Mouse (Mus musculus): ENCODE results near the gene Sowahc. TPM values are rescaled to one million over a fixed set of nuclear protein-coding genes. Genes with fewer than 3 reads are reported as not detected.

Sowahc gene
- polyA plus RNA-seq, 1 experiment from 2014 or later: 12.4 TPM

DNA sequence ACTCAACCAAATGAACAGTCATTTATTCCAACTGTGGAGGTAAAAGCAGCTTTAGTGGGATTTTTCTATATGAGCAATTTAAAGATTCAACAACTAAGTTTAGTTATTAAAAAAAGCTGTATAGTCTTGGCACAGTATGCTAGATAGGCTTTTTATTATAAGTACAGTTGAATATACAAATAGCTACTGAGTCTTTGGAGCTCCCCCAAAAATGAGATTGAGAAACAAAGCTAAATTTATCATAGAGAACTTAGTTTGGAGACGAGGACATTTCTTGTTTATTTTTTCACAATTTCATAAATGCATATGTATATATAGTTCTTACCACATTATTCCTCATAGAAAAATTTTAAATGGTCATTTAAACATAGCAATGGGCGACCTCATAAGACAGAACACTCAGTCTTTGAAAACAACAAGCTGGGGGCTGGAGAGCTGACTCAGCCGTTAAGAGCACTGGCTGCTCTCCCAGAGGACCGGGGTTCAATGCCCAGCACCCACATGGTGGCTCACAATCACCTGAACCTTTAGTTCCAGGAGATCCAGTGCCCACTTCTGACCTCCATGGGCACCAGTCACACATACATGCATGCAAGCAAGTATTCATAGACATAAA is 7.6 kb downstream of the Sowahc start:
- peaks cover 6% of the 10 kb centered on the region for H3K36me3 ChIP-seq (replicated peaks)
- H3K9me3 ChIP-seq: no peaks in the 10 kb centered on the region
- no peak overlapping the region for H3K4me3 ChIP-seq
- H3K4me1 ChIP-seq: 0 out of 2 replicates have a peak, but pooled peaks cover 4% of the 10 kb centered on the region
- 83% methylated on average over 4 of the region's 4 CpGs for WGBS
- H3K27me3 ChIP-seq (replicated peaks; ENCODE audit: low read depth, poor library complexity, severe bottlenecking): no peaks in the 10 kb centered on the region
- no peak for DNase-seq (ENCODE audit: low spot score)
- H3K27ac ChIP-seq (replicated peaks): no peak overlapping the region

- 88% methylated on average over 2 of the region's 2 CpGs for WGBS
- Histone ChIP-seq H3K27me3 (replicated peaks; ENCODE audit: low read depth, poor library complexity, severe bottlenecking) (no peaks in the 10 kb centered on the region), H3K27ac (replicated peaks) (no peak overlapping the region), H3K9me3 (no peaks in the 10 kb centered on the region), H3K36me3 (replicated peaks) (no peaks in the 10 kb centered on the region), H3K4me1 (peaks cover 10% of the 10 kb centered on the region; the same call in 1 of the 2 replicates), H3K4me3 (no peak overlapping the region)
- DNase-seq (ENCODE audit: low spot score): no peak
These were observed 13.5 kb downstream of the Sowahc start for GRCm38 (mm10) chr10:59235227-59235626.

DNA sequence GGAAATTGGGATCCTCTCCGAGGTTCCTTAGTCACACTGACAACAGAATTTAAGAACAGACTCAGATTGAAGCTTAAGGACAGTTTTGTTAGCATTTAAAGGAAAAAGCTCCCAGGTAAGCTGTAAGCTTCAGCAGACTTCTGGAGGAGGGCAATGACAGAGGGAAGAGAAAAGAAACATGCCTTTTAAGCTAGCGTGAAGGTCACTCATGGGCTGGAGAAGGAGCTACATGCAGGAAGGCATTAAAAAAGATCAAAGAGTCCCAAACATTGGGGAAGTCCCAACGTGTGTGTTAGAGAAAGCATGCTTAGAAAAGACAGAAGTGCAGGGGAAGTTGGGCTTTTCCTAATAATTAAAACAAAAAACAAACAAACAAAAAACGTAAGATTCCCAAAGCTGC is 14.1 kb downstream of the Sowahc start:
- WGBS: 60% methylated on average over 4 of the region's 4 CpGs
- H3K27me3 ChIP-seq (replicated peaks; ENCODE audit: low read depth, poor library complexity, severe bottlenecking): no peaks in the 10 kb centered on the region
- peaks cover 10% of the 10 kb centered on the region; the same call in 1 of the 2 replicates for H3K4me1 ChIP-seq
- H3K9me3 ChIP-seq: no peaks in the 10 kb centered on the region
- H3K36me3 ChIP-seq (replicated peaks): no peaks in the 10 kb centered on the region
- no peak for DNase-seq (ENCODE audit: low spot score)
- H3K4me3 ChIP-seq: no peak overlapping the region
- H3K27ac ChIP-seq (replicated peaks): no peak overlapping the region

GRCm38 (mm10) chr10:59236486-59236885 is 14.7 kb downstream of the Sowahc start:
- H3K9me3 ChIP-seq: no peaks in the 10 kb centered on the region
- H3K4me3 ChIP-seq: no peak overlapping the region
- H3K27me3 ChIP-seq (replicated peaks; ENCODE audit: low read depth, poor library complexity, severe bottlenecking): no peaks in the 10 kb centered on the region
- H3K4me1 ChIP-seq: peaks cover 10% of the 10 kb centered on the region; the same call in 1 of the 2 replicates
- WGBS: 89% methylated on average over 6 of the region's 6 CpGs
- no peak for DNase-seq (ENCODE audit: low spot score)
- H3K36me3 ChIP-seq (replicated peaks): no peaks in the 10 kb centered on the region
- H3K27ac ChIP-seq (replicated peaks): no peak overlapping the region

GRCm38 (mm10) chr10:59237757-59238156 is 16.0 kb downstream of the Sowahc start:
- Histone ChIP-seq H3K9me3 (no peaks in the 10 kb centered on the region), H3K36me3 (replicated peaks) (no peaks in the 10 kb centered on the region), H3K27me3 (replicated peaks; ENCODE audit: low read depth, poor library complexity, severe bottlenecking) (no peaks in the 10 kb centered on the region), H3K27ac (replicated peaks) (no peak overlapping the region), H3K4me3 (no peak overlapping the region), H3K4me1 (peaks cover 18% of the 10 kb centered on the region)
- WGBS: 43% methylated on average over 3 of the region's 3 CpGs
- DNase-seq (ENCODE audit: low spot score): no peak

- WGBS: 68% methylated on average over 3 of the region's 3 CpGs
- DNase-seq (ENCODE audit: low spot score): no peak
- H3K36me3 ChIP-seq (replicated peaks): no peaks in the 10 kb centered on the region
- H3K4me1 ChIP-seq: peaks cover 13% of the 10 kb centered on the region
- H3K4me3 ChIP-seq: no peak overlapping the region
- no peak overlapping the region for H3K27ac ChIP-seq (replicated peaks)
- H3K9me3 ChIP-seq: no peaks in the 10 kb centered on the region
- H3K27me3 ChIP-seq (replicated peaks; ENCODE audit: low read depth, poor library complexity, severe bottlenecking): no peaks in the 10 kb centered on the region
These were observed 19.4 kb downstream of the Sowahc start for GRCm38 (mm10) chr10:59241141-59241541.

DNA sequence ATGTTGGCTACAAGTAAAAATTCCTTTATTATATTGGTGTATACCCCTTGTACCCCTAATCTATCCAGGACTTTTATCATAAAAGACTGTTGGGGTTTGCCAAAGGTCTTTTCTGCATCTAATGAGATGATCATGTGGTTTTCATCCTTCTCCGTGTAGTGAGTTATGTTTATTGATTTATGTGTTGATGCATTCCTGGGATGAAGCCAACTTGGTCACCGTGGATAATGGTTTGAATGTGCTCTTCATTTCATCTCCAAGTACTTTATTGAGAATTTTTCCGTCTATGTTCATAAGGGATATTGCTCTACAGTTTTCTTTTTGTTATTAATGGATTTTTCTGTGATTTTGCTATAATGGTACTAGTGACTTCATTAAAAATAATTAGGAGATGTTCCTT is 27.8 kb downstream of the Sowahc start:
- Histone ChIP-seq H3K27ac (replicated peaks) (no peak overlapping the region), H3K4me3 (no peak overlapping the region), H3K9me3 (no peaks in the 10 kb centered on the region), H3K27me3 (replicated peaks; ENCODE audit: low read depth, poor library complexity, severe bottlenecking) (no peaks in the 10 kb centered on the region), H3K36me3 (replicated peaks) (no peaks in the 10 kb centered on the region), H3K4me1 (no peaks in the 10 kb centered on the region)
- WGBS: 86% methylated on average over 3 of the region's 3 CpGs
- DNase-seq (ENCODE audit: low spot score): no peak

DNA sequence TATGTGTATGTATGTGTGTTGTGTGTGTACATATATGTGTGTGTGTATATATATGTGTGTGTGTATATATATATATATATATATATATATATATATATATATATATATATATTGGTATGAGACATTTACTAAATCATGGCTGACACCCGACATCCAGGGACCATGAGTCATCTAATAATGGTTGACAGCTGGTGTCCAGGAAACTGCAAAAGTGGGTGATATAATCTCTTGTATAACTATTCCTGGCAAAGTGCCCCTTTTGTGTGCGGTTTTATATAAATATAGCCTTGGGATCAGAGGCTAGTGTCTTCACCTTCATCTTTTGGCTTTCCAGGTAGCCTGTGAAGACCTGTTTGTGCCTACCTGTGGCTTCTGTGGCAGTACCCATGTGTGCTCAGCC is 28.9 kb downstream of the Sowahc start:
- no peaks in the 10 kb centered on the region for H3K27me3 ChIP-seq (replicated peaks; ENCODE audit: low read depth, poor library complexity, severe bottlenecking)
- no peaks in the 10 kb centered on the region for H3K9me3 ChIP-seq
- H3K4me3 ChIP-seq: no peak overlapping the region
- DNase-seq (ENCODE audit: low spot score): no peak
- no peaks in the 10 kb centered on the region for H3K36me3 ChIP-seq (replicated peaks)
- H3K4me1 ChIP-seq: peaks cover 4% of the 10 kb centered on the region; the same call in 1 of the 2 replicates
- 89% methylated on average over 2 of the region's 2 CpGs for WGBS
- no peak overlapping the region for H3K27ac ChIP-seq (replicated peaks)

- no peak for DNase-seq (ENCODE audit: low spot score)
- H3K4me1 ChIP-seq: peaks cover 4% of the 10 kb centered on the region; the same call in 1 of the 2 replicates
- WGBS: 83% methylated on average over 2 of the region's 2 CpGs
- no peaks in the 10 kb centered on the region for H3K27me3 ChIP-seq (replicated peaks; ENCODE audit: low read depth, poor library complexity, severe bottlenecking)
- no peak overlapping the region for H3K27ac ChIP-seq (replicated peaks)
- no peak overlapping the region for H3K4me3 ChIP-seq
- H3K36me3 ChIP-seq (replicated peaks): no peaks in the 10 kb centered on the region
- H3K9me3 ChIP-seq: no peaks in the 10 kb centered on the region
These were observed 30.2 kb downstream of the Sowahc start for GRCm38 (mm10) chr10:59251980-59252379.

DNA sequence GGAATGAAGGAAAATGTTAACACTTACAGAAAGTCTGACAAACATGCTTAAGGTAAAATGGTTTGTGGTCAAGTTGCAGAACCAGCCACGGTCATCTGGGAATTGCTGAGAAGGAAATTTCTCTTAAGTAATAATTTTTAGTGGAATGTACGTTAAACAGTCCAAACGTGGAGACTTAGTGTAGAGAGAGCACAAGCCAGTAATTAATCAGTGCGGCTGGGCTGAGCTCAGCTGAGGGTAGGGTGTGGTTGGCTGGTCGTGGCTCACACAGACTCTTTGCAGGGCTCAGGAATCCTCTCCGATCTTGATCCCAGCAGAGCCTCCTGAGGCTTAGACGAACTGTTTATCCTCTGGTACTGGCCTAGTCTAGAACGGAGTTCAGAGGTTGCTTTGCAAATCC is 30.6 kb downstream of the Sowahc start:
- WGBS: 75% methylated on average over 8 of the region's 8 CpGs
- H3K9me3 ChIP-seq: no peaks in the 10 kb centered on the region
- H3K36me3 ChIP-seq (replicated peaks): no peaks in the 10 kb centered on the region
- no peak for DNase-seq (ENCODE audit: low spot score)
- H3K27me3 ChIP-seq (replicated peaks; ENCODE audit: low read depth, poor library complexity, severe bottlenecking): no peaks in the 10 kb centered on the region
- peaks cover 4% of the 10 kb centered on the region; the same call in 1 of the 2 replicates for H3K4me1 ChIP-seq
- no peak overlapping the region for H3K4me3 ChIP-seq
- H3K27ac ChIP-seq (replicated peaks): no peak overlapping the region

GRCm38 (mm10) chr10:59253541-59254079 is 31.9 kb downstream of the Sowahc start:
- peaks cover 4% of the 10 kb centered on the region; the same call in 1 of the 2 replicates for H3K4me1 ChIP-seq
- no peaks in the 10 kb centered on the region for H3K27me3 ChIP-seq (replicated peaks; ENCODE audit: low read depth, poor library complexity, severe bottlenecking)
- no peaks in the 10 kb centered on the region for H3K36me3 ChIP-seq (replicated peaks)
- 82% methylated on average over 8 of the region's 8 CpGs for whole genome bisulfite sequencing
- no peak overlapping the region for H3K4me3 ChIP-seq
- H3K9me3 ChIP-seq: no peaks in the 10 kb centered on the region
- no peak overlapping the region for H3K27ac ChIP-seq (replicated peaks)
- no peak for DNase-seq (ENCODE audit: low spot score)

DNA sequence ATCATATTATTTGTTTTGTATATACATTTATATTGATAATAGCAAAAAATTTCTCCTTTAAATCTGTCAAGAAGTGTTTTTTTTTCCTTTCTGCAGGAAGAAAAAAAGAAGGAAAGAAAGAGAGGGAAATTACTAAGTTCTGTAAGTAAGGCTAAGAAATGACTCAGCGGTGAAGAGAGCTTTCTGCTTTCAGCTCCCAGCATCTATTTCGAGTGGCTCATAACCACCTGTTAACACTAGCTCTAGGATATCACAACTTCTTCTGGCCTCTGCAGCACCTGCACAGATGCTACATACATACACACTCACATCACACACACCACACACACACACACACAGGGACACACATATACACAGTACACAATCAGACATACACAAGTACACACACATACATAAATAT is 34.8 kb downstream of the Sowahc start:
- no peak for DNase-seq (ENCODE audit: low spot score)
- WGBS: 97% methylated on average over 2 of the region's 2 CpGs
- no peak overlapping the region for H3K4me3 ChIP-seq
- no peak overlapping the region for H3K27ac ChIP-seq (replicated peaks)
- peaks cover 6% of the 10 kb centered on the region for H3K4me1 ChIP-seq
- no peaks in the 10 kb centered on the region for H3K9me3 ChIP-seq
- H3K27me3 ChIP-seq (replicated peaks; ENCODE audit: low read depth, poor library complexity, severe bottlenecking): no peaks in the 10 kb centered on the region
- no peaks in the 10 kb centered on the region for H3K36me3 ChIP-seq (replicated peaks)

DNA sequence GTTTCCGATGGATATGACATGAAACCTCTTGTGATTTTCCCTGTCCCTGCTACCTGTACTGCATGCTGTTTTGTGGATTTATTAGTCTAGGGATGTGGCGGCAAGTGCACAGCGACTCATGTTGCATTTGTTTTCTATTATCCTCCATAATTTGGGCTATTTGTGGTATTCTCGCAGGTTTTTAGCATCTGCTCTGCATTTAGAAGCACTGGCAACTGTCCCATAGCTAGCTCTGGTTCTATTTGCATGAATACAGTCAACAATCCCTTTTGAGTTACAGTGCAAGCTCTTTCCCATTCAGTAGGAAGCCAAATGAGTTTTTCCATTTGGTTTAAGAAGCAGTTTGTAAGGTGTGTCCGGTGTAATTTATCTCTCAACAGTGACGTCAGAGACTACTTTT is 37.8 kb downstream of the Sowahc start:
- Histone ChIP-seq H3K4me1 (peaks cover 16% of the 10 kb centered on the region), H3K36me3 (replicated peaks) (no peaks in the 10 kb centered on the region), H3K9me3 (no peaks in the 10 kb centered on the region), H3K27ac (replicated peaks) (no peak overlapping the region), H3K4me3 (no peak overlapping the region), H3K27me3 (replicated peaks; ENCODE audit: low read depth, poor library complexity, severe bottlenecking) (no peaks in the 10 kb centered on the region)
- 79% methylated on average over 6 of the region's 6 CpGs for WGBS
- no peak for DNase-seq (ENCODE audit: low spot score)
